Mouse (Mus musculus) erythroblast, embryonic 14.5 days (primary cell): ENCODE results near the gene 4932411N23Rik.

ENCODE experiments used
- GATA1 ChIP-seq: IDR thresholded peaks from 2 replicates; pipeline ENCODE4 v1.6.1; 2012; ENCODE audit warnings: low read length, inconsistent platforms, mixed read lengths
- TAL1 ChIP-seq: IDR thresholded peaks from 3 replicates; pipeline ENCODE4 v1.6.1; 2012; ENCODE audit warnings: low read length, inconsistent platforms, mixed read lengths

GRCm38 (mm10) chrX:126779895-126780294 lies 35.8 kb downstream of the 4932411N23Rik start:
- TF ChIP-seq TAL1: no peak
- TF ChIP-seq GATA1: no peak
